Mouse (Mus musculus) bone marrow, adult 2 months (tissue): ENCODE results near the gene Hoxa13.

ENCODE experiments used
- CTCF ChIP-seq: fragments of 200-500 bp; IDR thresholded peaks from 2 replicates; pipeline ENCODE4 v1.5.1; 2011; ENCODE audit warnings: low read length, control low read depth; ENCODE audit not compliant: control insufficient read depth, insufficient read depth
- POLR2A ChIP-seq: fragments of 200-500 bp; IDR thresholded peaks from 2 replicates; pipeline ENCODE4 v1.6.1; 2011; ENCODE audit warnings: low read depth, mild to moderate bottlenecking, control low read depth, low read length, borderline replicate concordance; ENCODE audit not compliant: control insufficient read depth

GRCm38 (mm10) chr6:52246403-52246803 is 14.3 kb downstream of the Hoxa13 start:
- TF ChIP-seq CTCF (no peak), POLR2A (no peak)
